Mouse (Mus musculus): ENCODE measurements around the gene Uox. TPM values are rescaled to one million over a fixed set of nuclear protein-coding genes. Genes with fewer than 3 reads are reported as not detected.

The Uox gene
- total RNA-seq (2021), result under 1 TPM in 1 of 2 experiments, not detected in 1; 0.45 TPM
- long read RNA-seq, experiment 1, result 0 reads
- long read RNA-seq, experiment 2, result 0 reads

- DNase-seq (ENCODE audit: low spot score), result no peak
Observed at GRCm38 (mm10) chr3:146570148-146570782, at the start of gene Uox. Gene Uox (plus strand): TSS chr3:146570426.

DNA sequence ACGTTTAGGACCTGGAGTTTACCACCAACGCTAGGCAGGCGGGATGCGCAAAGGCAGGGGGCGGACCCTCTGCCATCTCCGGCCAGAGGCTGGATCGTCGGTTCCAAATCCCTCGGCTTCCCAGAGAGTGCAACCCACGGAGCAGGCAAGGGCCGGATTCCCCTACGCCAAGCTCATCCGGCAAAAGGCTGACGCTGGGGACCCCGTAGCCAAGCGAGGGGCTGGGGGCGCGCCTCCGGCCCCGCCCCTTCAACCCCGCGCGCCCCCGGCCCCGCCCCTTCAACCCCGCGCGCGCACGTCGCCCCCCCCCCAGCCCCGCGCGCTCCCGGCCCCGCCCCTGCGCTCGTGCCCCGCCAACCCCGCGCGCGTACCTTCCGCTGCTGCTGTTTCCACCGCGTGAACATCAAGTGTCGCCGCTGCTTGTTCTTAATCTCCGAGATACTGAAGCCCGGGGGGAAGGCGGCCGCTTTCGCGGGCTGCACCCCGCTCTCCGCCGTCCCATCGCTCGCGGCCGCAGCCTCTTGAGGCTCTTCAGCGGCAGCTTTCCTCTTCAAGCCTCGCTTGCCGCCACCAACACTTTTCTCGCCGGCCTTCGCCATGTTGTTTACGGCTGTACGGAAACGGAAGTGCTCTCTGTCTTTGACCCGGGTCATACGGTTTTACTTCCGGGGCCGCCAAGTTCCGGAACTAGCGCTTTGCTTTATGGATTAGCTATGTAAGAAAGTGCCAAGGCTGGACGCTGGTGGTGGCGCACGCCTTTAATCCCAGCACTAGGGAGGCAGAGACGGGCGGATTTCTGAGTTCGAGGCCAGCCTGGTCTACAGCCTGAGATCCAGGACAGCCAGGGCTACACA is 49.2 kb upstream of the Uox start, which contains the start of gene Rpf1:
Gene Rpf1 (minus strand): TSS at position 632 of the 854 bp plus-strand sequence.
- peak; percentile 92 for DNase-seq (ENCODE audit: low spot score)

GRCm38 (mm10) chr3:146521652-146522020 is 48.6 kb upstream of the Uox start:
- DNase-seq (ENCODE audit: low spot score), result no peak

GRCm38 (mm10) chr3:146528335-146528734 is 41.9 kb upstream of the Uox start:
- no peak for DNase-seq (ENCODE audit: low spot score)

DNA sequence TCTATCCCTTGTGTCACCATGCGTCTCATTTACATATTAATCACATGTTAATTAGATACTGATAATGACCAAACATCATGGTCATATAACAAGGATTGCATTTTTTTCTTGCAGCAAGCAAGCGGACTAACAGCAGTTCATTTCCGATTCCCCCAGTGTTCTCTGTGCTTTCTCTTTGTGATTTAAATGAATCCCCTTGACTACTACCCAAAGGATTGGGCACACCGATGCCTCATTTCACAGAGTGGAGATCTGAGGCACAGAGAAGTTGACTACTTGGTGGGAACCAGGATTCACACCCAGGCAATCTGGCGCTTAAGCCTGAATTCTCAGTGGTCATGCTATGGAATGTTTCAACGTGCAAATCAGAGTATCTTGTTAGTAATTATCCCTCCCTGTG is 35.2 kb upstream of the Uox start:
- no peak for DNase-seq (ENCODE audit: low spot score)

DNA sequence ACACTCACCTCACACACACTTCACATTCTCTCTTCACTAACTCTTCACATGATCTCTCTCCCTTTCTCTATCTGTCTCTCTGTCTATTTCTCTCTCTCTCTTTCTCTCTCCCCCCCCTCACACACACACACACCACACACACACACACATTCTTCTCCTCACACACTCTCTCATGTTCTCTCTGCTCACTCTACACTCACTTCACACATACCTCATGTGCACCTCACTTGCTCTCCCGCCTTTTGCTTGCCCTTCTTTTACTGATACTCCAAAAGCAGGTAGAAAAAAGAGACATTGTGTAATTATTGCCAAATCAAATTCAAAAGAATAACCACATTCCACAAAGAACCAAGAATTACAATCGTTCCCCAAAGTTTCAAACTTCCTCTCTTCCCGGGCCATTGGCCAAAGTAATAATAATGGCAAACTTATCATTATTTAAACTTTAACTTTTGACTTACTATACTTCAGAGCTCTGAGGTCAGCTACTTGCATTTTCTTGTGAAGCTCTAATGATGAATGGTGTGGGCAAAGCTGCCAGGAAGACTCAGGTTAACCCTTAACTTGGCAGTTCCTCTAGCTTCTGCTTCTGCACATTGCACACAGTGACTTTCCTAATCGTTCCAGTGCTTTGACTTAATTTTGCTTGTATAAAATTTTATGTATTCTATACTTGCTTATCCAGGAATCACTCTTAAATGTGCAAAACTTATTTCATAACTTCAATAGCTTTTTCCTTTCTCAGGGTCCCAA is 29.5 kb upstream of the Uox start:
- no peak for DNase-seq (ENCODE audit: low spot score)

- no peak for DNase-seq (ENCODE audit: low spot score)
Observed at GRCm38 (mm10) chr3:146543632-146544031, 26.6 kb upstream of the Uox start.

- DNase-seq (ENCODE audit: low spot score), result no peak
Observed at GRCm38 (mm10) chr3:146554816-146555215, 15.4 kb upstream of the Uox start.

GRCm38 (mm10) chr3:146556567-146556966 is 13.7 kb upstream of the Uox start:
- DNase-seq (ENCODE audit: low spot score), result no peak

DNA sequence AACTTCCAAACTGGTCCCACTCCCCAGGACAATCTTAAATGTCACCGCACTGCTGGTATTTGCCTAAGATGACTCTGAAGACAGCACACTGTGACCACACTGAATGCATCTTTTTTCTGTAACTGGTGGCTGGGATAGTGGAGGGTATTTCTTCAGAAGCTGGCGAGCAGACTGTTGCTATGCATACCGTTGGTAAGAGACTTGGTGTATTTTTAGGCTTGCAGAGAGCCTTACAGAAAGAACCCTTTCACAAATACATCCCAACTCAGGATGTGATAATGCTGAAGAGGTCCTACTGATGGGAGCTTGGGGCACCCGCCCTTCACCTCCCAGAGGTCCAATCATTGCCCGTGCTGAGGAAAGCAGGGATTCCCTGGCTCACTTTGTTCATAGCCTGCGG is 12.7 kb upstream of the Uox start:
- DNase-seq (ENCODE audit: low spot score), result no peak

- no peak for DNase-seq (ENCODE audit: low spot score)
Observed at GRCm38 (mm10) chr3:146562936-146563335, 7.3 kb upstream of the Uox start.

DNA sequence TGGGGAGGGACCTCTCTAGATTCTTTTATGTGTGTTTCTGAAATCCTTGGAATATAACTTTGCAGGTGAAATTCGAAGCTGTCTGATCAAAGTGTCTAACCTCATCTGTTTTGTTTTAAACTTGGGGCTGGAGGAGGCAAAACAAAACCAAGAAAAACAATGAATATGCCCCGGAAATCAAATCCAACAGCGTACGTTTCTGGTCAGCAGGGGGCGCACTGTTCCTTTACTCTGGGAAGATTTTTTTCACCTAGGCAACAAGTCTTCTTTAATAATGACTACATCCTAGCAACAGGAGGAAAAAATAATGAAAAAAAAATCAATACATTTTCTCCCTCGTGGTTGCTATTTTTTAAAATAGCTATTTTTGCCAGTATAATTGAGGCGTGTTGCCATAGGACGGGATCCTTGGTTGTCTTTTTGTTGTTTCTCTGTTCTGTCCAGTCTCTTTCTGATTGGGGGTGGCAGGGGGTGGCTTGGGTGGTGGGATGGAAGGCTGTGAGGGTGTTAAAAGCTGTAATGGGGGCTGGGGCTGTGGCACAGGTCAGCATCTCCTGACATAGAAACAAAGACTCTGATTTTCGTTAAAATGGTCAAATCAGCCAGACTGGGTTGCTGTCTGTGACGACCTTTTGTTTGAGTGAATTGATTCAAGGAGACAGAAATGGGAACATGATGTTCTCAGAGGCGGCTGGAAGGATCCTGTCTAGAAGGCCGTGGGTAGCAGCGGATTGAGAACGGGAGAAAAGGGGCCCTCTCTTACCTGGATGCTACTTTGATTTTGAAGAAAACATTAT is 5.8 kb upstream of the Uox start:
- DNase-seq (ENCODE audit: low spot score), result peak; percentile 66

DNA sequence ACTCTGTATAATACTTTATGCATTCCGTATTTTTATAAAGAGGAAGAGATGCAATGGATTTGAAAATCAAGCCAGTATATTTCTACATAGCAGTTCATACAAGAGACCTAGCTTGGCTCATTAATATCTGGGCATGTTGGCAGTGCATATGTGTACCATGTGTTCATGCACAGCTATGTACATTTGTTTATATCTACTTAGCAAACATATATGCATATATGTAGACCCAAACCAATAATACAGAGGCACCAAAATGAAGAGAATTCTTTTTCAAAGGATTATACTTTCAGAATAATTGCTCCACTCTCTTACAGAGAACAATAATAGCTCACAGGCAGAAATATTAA is 5.2 kb upstream of the Uox start:
- DNase-seq (ENCODE audit: low spot score), result no peak

DNA sequence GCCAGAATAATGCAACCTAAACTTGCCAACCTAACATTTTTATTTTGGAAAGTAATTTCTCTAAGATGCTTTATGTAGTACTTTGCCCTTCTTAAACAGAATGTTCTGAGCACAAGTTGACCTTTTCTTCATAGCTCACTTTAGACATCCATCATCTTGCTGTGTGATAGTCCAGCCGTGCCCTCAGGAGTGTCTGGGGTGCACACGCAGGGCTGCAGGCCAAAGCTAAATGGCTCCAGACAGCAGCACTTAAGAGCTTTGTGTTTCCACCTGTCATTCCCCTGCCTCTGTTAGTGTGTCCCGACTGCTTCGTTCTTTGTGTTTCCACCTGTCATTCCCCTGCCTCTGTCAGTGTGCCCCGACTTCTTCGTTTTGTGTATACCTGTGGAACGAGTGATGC is 2.9 kb upstream of the Uox start:
- no peak for DNase-seq (ENCODE audit: low spot score)

- no peak for DNase-seq (ENCODE audit: low spot score)
Observed at GRCm38 (mm10) chr3:146567884-146568530, 2.2 kb upstream of the Uox start.

DNA sequence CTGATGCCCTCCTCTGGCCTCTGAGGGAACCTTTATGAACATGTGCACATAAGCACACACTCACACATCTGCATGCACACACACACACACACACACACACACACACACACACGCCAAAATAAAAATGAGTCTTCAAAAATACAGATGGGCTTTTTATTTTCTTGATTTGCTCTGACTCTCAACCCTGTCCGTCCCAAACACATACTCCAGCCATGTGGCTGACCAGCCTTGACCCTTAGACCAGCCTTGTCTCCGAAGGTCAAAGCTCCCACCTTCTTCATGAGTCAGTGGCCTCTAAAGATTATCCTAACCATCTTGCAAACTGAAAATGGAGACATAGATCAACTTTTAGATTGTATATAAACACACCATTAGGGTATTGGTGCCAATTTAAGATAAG is 632 bp upstream of the Uox start:
- no peak for DNase-seq (ENCODE audit: low spot score)

DNA sequence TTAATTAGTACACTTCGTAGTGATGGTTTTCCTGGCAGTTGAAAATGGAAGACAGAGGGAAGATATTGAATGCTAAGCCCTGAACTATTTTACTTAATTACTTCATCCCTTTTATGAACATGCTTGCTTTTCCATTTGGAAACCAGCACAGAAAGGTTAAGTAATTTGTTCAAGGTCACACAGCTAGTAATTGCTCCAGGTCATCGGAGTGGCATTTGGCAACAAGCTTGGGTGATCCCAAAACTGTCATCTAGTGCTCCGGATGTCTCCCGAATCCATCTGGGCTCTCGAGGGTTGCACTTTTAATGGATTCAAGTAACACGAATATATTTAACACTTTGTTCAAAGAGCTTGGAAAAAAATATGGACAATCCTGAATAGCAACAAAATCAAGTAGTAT is 713 bp downstream of the Uox start:
- DNase-seq (ENCODE audit: low spot score), result no peak

DNA sequence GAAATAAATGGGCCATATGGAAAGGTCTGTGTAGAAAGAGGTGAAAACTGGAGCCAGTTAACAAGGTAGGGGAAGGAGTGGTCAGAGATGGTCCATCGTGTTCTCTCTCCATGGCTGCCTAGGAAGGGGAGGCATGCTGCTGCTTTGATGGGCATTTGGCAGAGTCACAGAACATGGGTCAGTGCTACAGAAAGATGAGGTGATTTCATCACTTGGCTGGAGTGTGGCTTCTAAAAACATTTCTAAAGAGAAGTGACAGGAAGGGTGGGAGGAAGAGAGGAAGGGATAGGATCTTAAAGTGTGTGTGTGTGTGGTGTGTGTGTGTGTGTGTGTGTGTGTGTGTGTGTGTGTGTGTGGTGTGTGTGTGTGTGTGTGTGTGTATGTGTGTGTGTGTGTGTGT is 1.1 kb downstream of the Uox start:
- no peak for DNase-seq (ENCODE audit: low spot score)

GRCm38 (mm10) chr3:146577591-146577990 is 7.4 kb downstream of the Uox start:
- no peak for DNase-seq (ENCODE audit: low spot score)

DNA sequence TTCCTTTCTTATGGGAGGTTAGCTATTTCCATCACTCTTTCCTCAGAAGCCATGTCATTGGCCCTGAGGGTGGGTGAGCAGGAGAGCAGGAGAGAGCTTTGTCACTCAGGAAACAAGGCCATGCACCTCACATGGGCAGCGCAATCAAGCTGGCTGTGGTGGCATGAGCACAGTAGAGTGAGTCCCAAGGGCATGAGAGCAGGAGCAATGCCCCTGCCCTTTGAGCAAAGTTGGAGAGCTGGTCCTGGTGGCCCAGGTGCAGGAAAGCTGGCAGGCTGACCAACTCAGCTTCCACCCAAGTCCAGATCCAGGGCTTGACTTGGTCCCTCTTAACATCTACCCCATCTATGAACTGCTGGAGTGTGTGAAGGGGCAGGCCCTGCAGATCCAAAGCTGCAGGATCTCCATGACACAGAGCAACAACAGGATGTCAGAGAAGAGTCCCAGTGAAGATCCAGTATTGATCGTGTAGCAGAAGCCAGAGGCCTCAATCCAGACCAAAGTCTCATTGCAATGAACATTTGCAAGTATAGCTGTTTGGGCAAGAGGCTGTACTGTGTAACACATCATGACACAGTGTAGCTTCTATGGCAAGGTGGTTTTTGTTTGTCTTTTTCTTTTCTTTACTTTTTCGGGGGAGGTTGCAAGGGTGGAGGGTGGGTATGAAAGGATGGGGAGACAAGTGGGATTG is 10.0 kb downstream of the Uox start:
- DNase-seq (ENCODE audit: low spot score), result no peak
